Mouse (Mus musculus): ENCODE measurements around the gene Bmp7. TPM values are rescaled to one million over a fixed set of nuclear protein-coding genes. Genes with fewer than 3 reads are reported as not detected.

Gene Bmp7
- total RNA-seq, 2 experiments from 2014 or later: not detected

DNA sequence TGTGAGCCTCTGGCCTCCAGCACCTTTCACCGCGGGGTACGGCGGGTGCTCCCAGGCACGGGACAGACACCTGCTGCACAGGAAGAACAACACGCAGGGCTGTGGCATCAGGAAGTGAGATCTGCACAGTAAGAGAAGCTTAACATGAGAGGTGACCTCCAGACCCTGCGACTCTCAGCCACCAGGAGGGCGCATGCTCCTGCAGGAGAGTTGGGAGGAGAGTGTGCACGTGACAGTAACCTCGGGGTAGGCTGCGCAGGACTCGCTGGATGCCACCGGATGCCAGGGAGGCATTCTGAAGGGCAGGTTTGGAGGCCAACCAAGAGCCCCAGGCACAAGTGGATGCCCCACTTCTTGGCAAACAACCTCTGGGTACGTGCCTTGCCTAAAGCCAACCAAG is 26.1 kb downstream of the Bmp7 start:
- peak; percentile 47 for ATAC-seq (replicated peaks; ENCODE audit: poor library complexity)

DNA sequence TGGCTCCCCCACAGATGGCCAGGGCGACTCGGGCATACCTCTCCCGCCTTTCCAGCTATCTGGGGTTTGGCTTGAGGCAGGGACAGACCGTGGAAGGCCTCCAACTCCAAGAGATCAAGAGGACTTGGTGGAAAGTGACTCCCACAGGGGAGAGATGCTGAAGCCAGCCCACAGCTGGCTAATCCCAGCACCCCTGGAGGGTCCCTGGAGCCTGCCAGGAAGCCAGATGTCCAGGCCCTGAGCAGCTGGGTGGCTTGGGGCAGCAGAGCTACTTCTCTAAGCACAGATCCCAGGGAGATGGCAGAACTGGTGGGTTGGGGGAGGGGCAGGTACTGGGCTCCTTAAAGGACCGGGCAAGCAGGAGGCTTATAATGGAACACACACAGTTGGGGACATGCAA is 28.4 kb downstream of the Bmp7 start:
- no peak for ATAC-seq (replicated peaks; ENCODE audit: poor library complexity)

DNA sequence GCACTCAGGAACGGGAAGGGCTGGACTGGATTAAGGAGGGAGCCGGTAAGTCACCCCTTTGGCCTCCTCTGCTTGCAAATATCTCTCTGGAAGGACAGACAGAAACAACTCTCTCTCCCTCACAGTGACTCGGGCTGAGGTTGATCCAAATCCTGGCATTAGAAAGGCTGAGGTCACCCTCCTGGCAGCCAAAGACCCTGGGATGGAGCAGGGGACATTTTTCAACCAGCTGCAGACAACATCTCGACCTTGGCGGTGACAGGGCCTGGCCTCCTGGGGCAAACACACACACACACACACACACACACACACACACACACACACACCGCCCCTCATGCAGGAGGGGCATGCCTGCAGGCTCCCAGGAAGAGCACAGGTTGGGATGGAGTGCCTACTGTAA is 29.0 kb downstream of the Bmp7 start:
- no peak for ATAC-seq (replicated peaks; ENCODE audit: poor library complexity)

DNA sequence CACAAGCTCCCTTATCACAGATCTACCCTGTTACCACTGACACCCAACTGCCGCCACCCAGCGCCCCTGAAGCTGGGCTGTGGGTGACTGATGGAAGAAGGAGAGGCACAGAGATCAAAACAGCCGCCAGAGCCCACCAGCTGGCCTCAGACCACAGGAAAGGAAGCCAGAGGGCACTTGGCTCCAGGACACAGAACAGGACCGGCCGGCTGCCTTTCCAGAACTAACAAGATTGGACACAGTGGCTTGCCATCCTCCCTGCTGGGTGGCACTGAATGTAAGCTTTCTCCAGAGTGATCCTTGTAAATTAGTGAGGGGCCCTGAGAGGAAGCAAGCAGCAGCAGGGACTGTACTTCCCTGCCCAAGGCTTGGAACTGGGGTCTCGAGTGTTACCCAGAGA is 30.7 kb downstream of the Bmp7 start:
- ATAC-seq (replicated peaks; ENCODE audit: poor library complexity): no peak

DNA sequence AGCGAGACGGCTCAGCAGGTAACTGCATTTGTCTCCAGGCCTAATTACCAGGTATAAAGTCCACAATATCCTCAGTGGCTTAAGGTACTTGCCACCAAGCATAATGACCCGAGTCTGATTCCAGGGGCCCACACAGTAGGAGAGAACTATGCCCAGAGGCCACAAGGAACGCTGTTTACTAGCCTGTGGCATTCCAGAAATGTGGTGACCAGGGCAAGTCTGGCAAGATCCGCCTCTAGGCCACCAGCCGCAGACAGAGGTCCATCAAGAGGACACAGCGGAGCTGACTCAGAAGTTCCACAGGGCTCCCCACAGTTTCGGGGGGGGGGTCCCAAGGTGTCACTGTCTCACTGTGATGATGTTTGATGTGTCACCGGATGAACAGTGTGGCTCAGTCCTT is 34.0 kb downstream of the Bmp7 start:
- no peak for ATAC-seq (replicated peaks; ENCODE audit: poor library complexity)

- ATAC-seq (replicated peaks; ENCODE audit: poor library complexity): peak; percentile 87
Observed at GRCm38 (mm10) chr2:172905057-172905456, 35.1 kb downstream of the Bmp7 start.

GRCm38 (mm10) chr2:172904614-172905013 is 35.5 kb downstream of the Bmp7 start:
- ATAC-seq (replicated peaks; ENCODE audit: poor library complexity): no peak

GRCm38 (mm10) chr2:172903523-172903922 is 36.6 kb downstream of the Bmp7 start:
- ATAC-seq (replicated peaks; ENCODE audit: poor library complexity): no peak

DNA sequence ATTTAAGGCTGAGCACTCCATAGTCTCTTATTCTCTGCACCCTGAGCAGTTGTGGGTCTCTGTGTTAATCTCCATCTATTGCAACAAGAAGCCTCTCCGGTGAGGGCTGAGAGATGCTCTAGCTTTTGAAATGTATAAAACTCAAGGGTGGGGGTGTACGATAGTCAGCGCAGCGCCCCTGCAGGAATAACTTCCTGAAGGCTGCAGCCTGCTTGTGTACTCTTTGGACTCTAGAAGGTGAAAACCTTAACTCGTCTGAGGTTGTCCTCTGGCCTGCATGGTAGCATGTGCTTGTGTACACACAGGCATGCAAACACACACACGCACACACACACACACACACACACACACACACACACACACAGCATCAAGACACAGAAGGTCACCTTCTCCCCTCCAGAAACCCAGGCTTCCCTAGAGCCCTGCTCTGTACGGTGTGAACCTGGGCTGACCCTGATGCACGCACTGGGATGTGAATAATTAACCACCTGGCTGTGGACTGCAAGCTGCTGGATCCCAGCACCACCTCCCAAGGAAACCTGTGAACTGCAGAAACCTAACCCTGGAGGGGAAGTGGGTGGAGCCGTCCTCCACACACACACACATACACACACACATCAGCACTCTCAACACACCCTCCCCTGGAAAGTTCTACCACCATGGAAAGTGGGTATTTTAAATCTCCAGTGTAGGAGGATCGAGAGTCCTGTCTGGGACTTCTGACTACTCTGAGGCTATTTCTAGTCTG is 39.0 kb downstream of the Bmp7 start:
- no peak for ATAC-seq (replicated peaks; ENCODE audit: poor library complexity)

DNA sequence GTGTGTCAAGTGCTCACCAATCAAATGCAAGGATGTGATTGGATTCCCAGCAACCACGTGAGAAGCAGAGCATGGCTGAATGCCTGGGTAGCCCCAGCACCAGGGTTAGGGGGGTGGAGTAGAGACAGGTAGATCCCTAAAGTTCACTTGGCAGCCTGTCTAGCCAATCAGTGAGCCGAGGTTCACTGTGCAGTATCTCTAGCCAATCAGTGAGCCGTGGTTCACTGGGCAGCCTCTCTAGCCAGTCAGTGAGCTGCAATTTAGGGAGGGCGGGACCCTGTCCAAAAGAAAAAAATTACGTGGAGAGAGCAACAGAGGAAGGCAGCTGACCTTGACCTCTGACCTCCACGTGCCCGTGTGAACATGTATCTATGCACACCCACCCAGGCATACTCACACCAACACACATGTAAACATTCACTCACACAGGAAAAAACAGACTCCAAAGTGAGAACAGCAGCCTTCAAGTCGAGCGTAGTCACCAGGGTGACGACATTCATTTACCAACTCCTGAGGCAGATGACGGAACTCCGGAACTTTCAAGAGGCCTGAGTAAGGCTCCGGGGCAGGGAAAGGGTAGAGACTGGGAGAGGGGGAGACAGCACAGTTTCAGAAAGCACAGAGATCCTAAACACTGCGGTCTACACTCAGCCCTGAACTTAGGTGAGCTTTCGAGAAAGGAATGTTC is 50.2 kb downstream of the Bmp7 start:
- no peak for ATAC-seq (replicated peaks; ENCODE audit: poor library complexity)

DNA sequence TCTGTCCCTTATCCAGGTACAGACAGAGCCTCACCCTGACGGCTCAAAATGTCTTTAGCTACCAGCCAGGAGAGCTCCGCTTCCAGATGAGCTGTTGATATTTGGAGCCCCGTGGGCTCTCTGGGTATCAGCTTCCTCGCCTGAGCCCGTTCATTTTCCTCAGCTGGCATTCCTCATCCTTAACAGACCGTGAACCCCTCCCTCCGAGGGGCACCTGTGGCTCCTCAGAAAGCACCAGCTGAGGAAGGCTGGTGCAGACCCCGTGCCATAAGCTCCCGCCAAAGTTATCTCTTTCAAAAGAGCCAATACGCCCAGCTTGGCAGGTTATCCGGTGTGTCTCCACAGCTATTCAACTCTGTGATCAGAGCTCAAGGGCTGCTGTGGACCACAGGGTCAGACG is 50.9 kb downstream of the Bmp7 start:
- ATAC-seq (replicated peaks; ENCODE audit: poor library complexity): no peak

GRCm38 (mm10) chr2:172888147-172888546 is 52.0 kb downstream of the Bmp7 start:
- ATAC-seq (replicated peaks; ENCODE audit: poor library complexity): no peak

DNA sequence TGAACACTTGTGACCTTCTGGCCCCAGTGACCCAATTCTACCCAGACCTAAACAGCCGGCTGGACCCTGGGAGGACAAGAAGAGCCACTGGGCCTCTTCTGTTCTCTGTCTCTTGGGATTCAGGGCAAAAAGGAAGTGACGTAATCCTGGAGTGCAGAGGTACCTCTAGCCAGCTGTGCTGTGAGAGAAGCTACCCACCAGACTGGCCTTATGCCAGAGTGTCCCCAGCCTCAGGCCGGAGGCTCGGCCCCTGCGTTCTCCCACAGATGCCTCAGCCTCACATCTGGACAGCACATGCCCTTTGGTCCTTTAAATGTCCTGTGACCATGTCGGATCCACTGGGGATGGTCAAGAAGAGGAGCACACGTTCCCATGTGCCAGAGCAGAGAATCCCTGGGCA is 54.3 kb downstream of the Bmp7 start:
- no peak for ATAC-seq (replicated peaks; ENCODE audit: poor library complexity)

GRCm38 (mm10) chr2:172884584-172884983 is 55.5 kb downstream of the Bmp7 start:
- no peak for ATAC-seq (replicated peaks; ENCODE audit: poor library complexity)

DNA sequence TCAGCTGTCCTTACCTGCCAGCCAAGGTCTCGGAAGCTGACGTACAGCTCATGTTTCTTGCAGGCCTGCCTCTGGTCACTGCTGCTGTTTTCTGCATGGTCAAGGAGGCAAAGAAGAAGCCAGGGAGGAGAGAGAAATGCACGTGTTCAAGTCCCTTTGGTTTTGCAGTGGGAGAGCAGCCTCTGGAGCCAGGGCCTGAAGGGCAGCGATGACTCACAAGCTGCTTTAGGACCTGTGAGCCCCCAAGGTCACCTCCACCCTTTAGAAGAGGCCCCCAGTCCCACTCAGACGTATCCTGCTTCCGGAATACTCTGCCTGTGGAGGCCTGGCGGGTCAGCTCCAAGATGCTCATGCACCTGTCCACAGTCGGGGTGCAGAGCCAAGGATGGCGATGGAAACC is 64.9 kb downstream of the Bmp7 start:
- no peak for ATAC-seq (replicated peaks; ENCODE audit: poor library complexity)

GRCm38 (mm10) chr2:172866356-172866755 is 73.8 kb downstream of the Bmp7 start:
- ATAC-seq (replicated peaks; ENCODE audit: poor library complexity): no peak

DNA sequence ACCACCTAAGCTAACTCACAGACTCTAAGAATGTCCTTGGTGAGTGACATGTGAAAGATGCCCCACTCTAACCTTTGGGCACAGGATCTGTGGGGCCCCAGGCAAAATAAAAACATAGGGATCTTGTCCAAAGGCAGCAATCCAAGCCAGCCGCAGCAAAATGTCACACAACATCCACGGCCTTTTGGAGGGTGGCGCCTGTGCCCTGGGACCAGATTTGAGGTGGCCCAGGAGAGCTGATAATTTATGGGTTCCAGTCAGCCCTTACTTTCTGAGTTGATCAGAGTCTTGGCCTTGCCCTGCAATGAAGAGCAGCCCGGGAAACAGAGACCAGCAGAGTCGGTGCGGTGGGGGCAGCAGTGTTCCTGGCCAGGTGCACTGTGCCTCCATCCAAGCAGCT is 75.0 kb downstream of the Bmp7 start:
- no peak for ATAC-seq (replicated peaks; ENCODE audit: poor library complexity)

DNA sequence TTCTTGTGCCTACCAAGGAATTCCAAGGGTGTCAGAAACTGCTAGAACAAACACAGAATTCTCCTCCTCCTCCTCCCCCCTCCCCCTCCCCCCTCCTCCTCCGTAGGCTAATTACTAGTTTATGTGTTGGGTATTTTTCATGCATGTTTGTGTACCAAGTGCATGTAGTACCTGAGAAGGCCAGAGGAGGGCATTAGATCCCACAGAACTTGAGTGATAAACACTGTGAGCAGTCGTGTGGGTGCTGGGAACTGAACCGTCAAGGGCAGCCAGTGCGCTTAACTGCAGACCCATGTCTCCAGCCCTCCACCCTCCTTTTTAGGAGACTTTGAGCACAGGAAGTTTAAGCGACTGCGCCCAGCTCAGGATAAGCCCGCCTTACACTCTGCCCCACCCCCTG is 75.6 kb downstream of the Bmp7 start:
- 0 out of 2 replicates have a peak, but pooled peaks have one; percentile 20 for ATAC-seq (replicated peaks; ENCODE audit: poor library complexity)

DNA sequence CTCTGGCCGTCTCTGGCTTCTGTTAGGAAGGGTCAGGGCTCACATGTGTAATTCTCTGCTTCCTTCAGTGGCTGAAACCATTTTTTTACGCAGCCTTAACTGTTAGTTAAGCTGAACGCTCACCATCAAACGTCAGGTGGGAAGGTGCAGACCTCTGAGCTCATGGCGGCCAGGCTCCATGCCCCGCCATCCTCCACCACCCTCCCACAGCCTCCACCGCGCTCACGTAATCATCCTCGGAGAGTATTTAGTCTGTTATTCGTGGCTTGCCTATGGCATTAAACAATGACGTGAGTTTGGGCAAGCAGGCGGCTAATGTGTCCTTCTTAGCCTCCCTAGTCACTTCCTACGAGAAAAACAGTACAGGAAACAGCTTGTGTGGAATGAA is 76.7 kb downstream of the Bmp7 start:
- ATAC-seq (replicated peaks; ENCODE audit: poor library complexity): no peak

- ATAC-seq (replicated peaks; ENCODE audit: poor library complexity): no peak; the same call in 1 of the 2 replicates
Observed at GRCm38 (mm10) chr2:172862850-172863468, 77.2 kb downstream of the Bmp7 start.

DNA sequence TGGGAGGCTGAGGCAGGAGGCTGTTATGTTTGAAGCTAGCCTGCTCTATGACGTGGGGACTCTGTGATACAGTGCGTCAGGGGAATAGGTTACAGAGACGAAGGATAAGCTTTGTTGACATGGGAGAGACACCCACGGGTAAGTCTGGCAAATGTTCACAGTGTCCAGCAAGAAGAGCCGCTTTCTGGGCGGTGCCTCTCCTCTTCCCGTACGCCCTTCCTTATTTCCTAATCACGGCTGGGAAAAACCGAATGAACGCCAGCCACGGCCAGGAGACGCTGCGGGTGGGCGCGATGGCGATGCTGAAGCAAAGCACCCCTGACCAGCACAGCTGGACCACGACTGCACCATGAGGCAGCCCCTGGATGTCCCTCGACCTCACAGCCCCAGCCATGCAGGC is 77.7 kb downstream of the Bmp7 start:
- no peak for ATAC-seq (replicated peaks; ENCODE audit: poor library complexity)

GRCm38 (mm10) chr2:172861590-172861989 is 78.5 kb downstream of the Bmp7 start:
- ATAC-seq (replicated peaks; ENCODE audit: poor library complexity): no peak

Data from megakaryocyte progenitor cell, adult 5-6 weeks (primary cell).